Mouse (Mus musculus) neural tube, embryonic 14.5 days (tissue): ENCODE measurements at regions not wholly inside any gene's neighbourhood (a gene's known extent, or its start where the extent isn't known, plus 50 kb on each side); places are given as distances from the start of the nearest gene placed in this dataset.

ENCODE experiments used
- ATAC-seq: fragments of 200-750 bp; cut with Nextera tagmentation; 2 replicates; pipeline ENCODE4 v1.8.0; 2017; ENCODE audit warnings: low read depth, mild to moderate bottlenecking, moderate TSS enrichment, moderate library complexity
- H3K27ac ChIP-seq: fragments of 300-500 bp; sonication (generic); 2 replicates; pipeline ENCODE4 v1.5.1; 2014; ENCODE audit warnings: low read depth, mild to moderate bottlenecking, control low read depth, low read length, moderate library complexity, mixed read lengths
- H3K27me3 ChIP-seq: fragments of 300-500 bp; sonication (generic); 2 replicates; pipeline ENCODE4 v1.6.1; 2014; ENCODE audit warnings: low read length; ENCODE audit not compliant: control insufficient read depth, insufficient read depth
- H3K36me3 ChIP-seq: fragments of 300-500 bp; sonication (generic); 2 replicates; pipeline ENCODE4 v1.6.1; 2014; ENCODE audit warnings: low read length, mixed read lengths; ENCODE audit not compliant: control insufficient read depth, insufficient read depth
- H3K4me1 ChIP-seq: fragments of 300-500 bp; sonication (generic); 2 replicates; pipeline ENCODE4 v1.6.1; 2014; ENCODE audit warnings: low read length; ENCODE audit not compliant: control insufficient read depth, insufficient read depth
- H3K4me2 ChIP-seq: fragments of 300-500 bp; sonication (generic); 2 replicates; pipeline ENCODE4 v1.6.1; 2014; ENCODE audit warnings: mild to moderate bottlenecking, low read depth, low read length, control low read depth
- H3K4me3 ChIP-seq: fragments of 300-500 bp; sonication (generic); 2 replicates; pipeline ENCODE4 v1.5.1; 2014; ENCODE audit warnings: low read depth, low read length, control low read depth, mixed read lengths
- H3K9ac ChIP-seq: fragments of 300-500 bp; sonication (generic); replicated peaks from 2 replicates; pipeline ENCODE4 v1.6.1; 2014; ENCODE audit warnings: low read depth, mild to moderate bottlenecking, control low read depth, low read length, mixed read lengths
- H3K9me3 ChIP-seq: fragments of 300-500 bp; sonication (generic); 2 replicates; pipeline ENCODE4 v1.6.1; 2016; ENCODE audit warnings: low read length; ENCODE audit not compliant: control insufficient read depth
- WGBS: fragments of 180-500 bp; shearing (Covaris S2); extraction: QIAGEN DNeasy Blood & Tissue Kit; methylation state at CpG from one replicate; pipeline ENCODE4 v1.1.7; 2014; 5-methylcytosine and 5-hydroxymethylcytosine counted together

DNA sequence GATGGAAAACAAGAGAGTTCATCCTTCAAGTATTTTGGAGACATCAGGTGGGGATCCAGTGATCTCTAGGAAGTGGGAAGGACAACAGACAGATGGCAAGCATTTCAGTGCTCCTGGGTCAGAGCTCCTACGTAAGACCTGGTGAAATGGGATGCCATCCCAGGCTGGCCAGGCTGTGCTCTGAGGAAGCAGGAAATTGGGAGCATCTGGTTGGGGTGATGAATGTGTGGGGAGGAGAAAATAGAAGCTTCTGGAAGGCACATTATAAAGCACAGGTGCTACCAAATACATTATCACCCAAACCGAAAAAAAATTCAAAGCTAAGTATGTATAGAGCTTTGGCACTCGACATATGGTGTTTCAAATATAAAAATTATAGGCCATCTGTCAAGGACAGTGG lies 165.9 kb upstream of the Mtpn start:
- Histone ChIP-seq H3K36me3 (no peaks in the 10 kb centered on the region), H3K4me2 (no peak overlapping the region), H3K27me3 (no peaks in the 10 kb centered on the region), H3K4me3 (no peak overlapping the region), H3K9ac (no peak overlapping the region), H3K4me1 (no peaks in the 10 kb centered on the region), H3K9me3 (no peaks in the 10 kb centered on the region), H3K27ac (no peak overlapping the region)
- WGBS, result 91% methylated on average over 3 of the region's 3 CpGs
- no peak for ATAC-seq

- Histone ChIP-seq H3K36me3 (no peaks in the 10 kb centered on the region), H3K9me3 (no peaks in the 10 kb centered on the region)
Measured at GRCm38 (mm10) chr6:35667062-35667461, 127.4 kb upstream of the Mtpn start.

DNA sequence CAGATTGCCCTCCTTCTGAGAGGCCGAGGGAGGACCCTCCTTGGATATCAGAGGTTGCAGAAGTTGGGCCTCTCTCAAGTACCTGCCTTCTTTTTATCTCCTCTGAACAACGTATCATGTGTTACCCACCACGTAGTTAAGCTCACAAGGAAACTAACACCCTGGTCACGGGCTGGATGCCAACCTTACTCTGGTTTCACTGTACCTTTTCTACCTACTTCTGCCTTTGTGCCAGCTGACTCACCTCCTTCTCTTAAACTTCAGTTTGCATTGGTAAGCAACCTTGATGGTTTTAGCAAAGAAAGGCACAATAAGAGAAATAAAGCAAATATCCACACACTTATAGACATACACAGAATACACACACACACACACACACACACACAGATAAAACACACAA lies 111.7 kb upstream of the Mtpn start:
- H3K36me3 ChIP-seq, result no peaks in the 10 kb centered on the region
- ATAC-seq, result no peak
- H3K4me3 ChIP-seq, result no peak overlapping the region
- no peaks in the 10 kb centered on the region for H3K4me1 ChIP-seq
- no peak overlapping the region for H3K27ac ChIP-seq
- 75% methylated on average over 4 of the region's 4 CpGs for WGBS
- H3K9ac ChIP-seq, result no peak overlapping the region
- no peaks in the 10 kb centered on the region for H3K27me3 ChIP-seq
- H3K9me3 ChIP-seq, result no peaks in the 10 kb centered on the region
- no peak overlapping the region for H3K4me2 ChIP-seq

More at GRCm38 (mm10) chr6:35667062-35667461, 127.4 kb upstream of the Mtpn start:
- no peaks in the 10 kb centered on the region for H3K4me1 ChIP-seq
- no peaks in the 10 kb centered on the region for H3K27me3 ChIP-seq
- H3K4me3 ChIP-seq, result no peak overlapping the region
- H3K9ac ChIP-seq, result no peak overlapping the region
- 86% methylated on average over 2 of the region's 2 CpGs for WGBS
- H3K27ac ChIP-seq, result no peak overlapping the region
- no peak overlapping the region for H3K4me2 ChIP-seq
- ATAC-seq, result no peak

DNA sequence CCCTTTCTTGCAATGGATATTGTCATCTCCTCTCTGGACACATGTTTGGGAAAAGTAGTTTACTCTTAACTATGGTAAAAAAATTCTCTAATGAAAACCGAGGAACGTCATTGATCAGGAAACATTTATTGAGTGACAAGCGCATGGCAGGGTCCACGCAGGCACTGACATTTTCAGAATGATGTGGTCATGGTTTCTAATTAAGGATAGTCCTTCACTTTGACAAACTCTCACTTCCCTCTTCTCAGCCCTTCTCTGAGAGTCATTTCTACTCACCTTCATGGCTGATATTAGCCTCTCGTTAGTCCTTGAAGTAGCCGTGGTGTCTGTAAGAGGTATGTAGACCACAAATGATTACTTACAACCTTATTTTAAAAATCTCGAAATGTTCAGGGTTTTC lies 105.5 kb upstream of the Mtpn start:
- WGBS, result 93% methylated on average over 7 of the region's 7 CpGs
- Histone ChIP-seq H3K9me3 (no peaks in the 10 kb centered on the region), H3K36me3 (no peaks in the 10 kb centered on the region), H3K4me1 (no peaks in the 10 kb centered on the region), H3K9ac (no peak overlapping the region), H3K4me2 (no peak overlapping the region), H3K27me3 (no peaks in the 10 kb centered on the region), H3K4me3 (no peak overlapping the region), H3K27ac (no peak overlapping the region)
- ATAC-seq, result no peak

GRCm38 (mm10) chr6:35640672-35641071 lies 101.0 kb upstream of the Mtpn start:
- Histone ChIP-seq H3K27ac (no peak overlapping the region), H3K27me3 (no peaks in the 10 kb centered on the region), H3K9me3 (no peaks in the 10 kb centered on the region), H3K4me2 (no peak overlapping the region), H3K36me3 (no peaks in the 10 kb centered on the region), H3K4me3 (no peak overlapping the region), H3K9ac (no peak overlapping the region), H3K4me1 (no peaks in the 10 kb centered on the region)
- ATAC-seq, result no peak

GRCm38 (mm10) chr6:35608336-35608735 lies 68.6 kb upstream of the Mtpn start:
- Histone ChIP-seq H3K4me1 (no peaks in the 10 kb centered on the region), H3K27ac (no peak overlapping the region), H3K9me3 (peaks cover 3% of the 10 kb centered on the region; the same call in 1 of the 2 replicates), H3K36me3 (no peaks in the 10 kb centered on the region), H3K4me3 (no peak overlapping the region), H3K9ac (no peak overlapping the region), H3K4me2 (no peak overlapping the region), H3K27me3 (no peaks in the 10 kb centered on the region)
- 89% methylated on average over 2 of the region's 2 CpGs for WGBS
- no peak for ATAC-seq

GRCm38 (mm10) chr6:35605100-35605499 lies 65.4 kb upstream of the Mtpn start:
- WGBS, result 74% methylated on average over 3 of the region's 3 CpGs

GRCm38 (mm10) chr6:35601373-35601772 lies 61.7 kb upstream of the Mtpn start:
- Histone ChIP-seq H3K27ac (no peak overlapping the region), H3K4me1 (no peaks in the 10 kb centered on the region), H3K27me3 (no peaks in the 10 kb centered on the region), H3K4me2 (no peak overlapping the region), H3K4me3 (no peak overlapping the region), H3K36me3 (no peaks in the 10 kb centered on the region), H3K9ac (no peak overlapping the region), H3K9me3 (no peaks in the 10 kb centered on the region)
- ATAC-seq, result no peak
- WGBS, result 83% methylated on average over 1 of the region's 1 CpGs

More at GRCm38 (mm10) chr6:35605100-35605499, 65.4 kb upstream of the Mtpn start:
- Histone ChIP-seq H3K9ac (no peak overlapping the region), H3K27ac (no peak overlapping the region), H3K9me3 (peaks cover 3% of the 10 kb centered on the region; the same call in 1 of the 2 replicates), H3K4me1 (no peaks in the 10 kb centered on the region), H3K4me2 (no peak overlapping the region), H3K27me3 (no peaks in the 10 kb centered on the region), H3K4me3 (no peak overlapping the region), H3K36me3 (no peaks in the 10 kb centered on the region)
- ATAC-seq, result no peak

DNA sequence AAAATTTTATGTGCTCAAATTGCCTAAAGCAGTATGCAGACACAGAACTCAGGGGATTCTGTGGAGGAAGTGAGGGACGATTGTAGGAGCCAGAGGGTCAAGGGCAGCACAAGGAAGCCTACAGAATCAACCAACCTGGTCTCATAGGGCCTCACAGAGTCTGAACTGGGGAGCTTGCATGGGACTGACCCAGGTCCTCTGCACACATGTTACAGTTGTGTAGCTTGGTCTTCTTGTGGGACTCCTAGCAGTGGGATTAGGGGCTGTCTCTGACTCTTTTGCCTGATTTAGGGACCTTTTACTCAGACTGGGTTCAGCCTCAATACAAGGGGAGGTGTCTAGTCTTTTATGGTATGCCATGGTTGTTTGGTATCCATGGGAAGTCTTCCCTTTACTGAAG lies 60.2 kb upstream of the Mtpn start:
- no peak overlapping the region for H3K4me3 ChIP-seq
- H3K27ac ChIP-seq, result no peak overlapping the region
- no peak for ATAC-seq
- no peaks in the 10 kb centered on the region for H3K4me1 ChIP-seq
- H3K36me3 ChIP-seq, result no peaks in the 10 kb centered on the region
- H3K4me2 ChIP-seq, result no peak overlapping the region
- no peaks in the 10 kb centered on the region for H3K27me3 ChIP-seq
- no peaks in the 10 kb centered on the region for H3K9me3 ChIP-seq
- no peak overlapping the region for H3K9ac ChIP-seq
- 67% methylated on average over 1 of the region's 1 CpGs for WGBS
